Mouse (Mus musculus) right cerebral cortex, adult 18-20 months (tissue): Measurements from ENCODE around the gene Cald1.

ENCODE experiments used
- DNase-seq: peaks from one replicate; pipeline ENCODE4 v3.0.0; 2022; ENCODE audit warnings: mixed read lengths

The Cald1 gene

DNA sequence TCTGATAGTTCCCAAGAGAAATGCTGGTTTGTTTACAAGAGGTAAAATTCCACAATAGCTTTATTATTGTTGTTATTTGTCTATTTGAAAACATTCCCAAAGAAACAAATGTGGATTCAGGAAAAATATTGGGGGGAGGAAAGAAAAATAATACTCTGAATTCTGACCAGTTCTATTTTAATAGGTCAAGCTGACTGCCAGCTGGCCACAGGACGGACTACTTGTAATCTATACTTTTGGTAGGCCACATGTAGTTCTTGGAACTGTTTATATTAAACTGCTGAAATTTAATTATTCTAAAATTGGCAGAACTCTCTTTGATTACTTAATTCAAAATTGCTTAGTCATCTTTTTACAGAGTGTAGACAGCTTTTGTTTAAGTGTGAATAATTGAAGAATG is 73.1 kb downstream of the Cald1 start:
- no peak for DNase-seq

DNA sequence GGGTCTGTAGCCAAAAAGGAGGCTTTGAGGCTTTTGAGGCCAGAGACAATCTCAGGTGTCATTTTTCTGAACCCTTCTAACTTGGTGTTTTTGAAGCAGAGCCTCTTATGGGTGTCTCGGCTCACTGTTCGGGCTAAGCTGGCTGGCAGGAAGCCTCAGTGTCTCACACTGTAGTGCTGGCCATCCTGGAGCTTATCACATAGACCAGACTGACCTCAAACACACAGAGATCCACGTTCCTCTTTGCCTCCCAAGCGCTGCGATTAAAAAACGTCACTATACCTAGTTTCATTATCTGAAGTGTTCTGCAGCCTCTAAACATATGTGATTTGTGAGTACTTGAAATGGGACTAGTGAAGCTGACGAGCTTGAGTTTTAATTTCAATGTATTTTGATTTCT is 76.1 kb downstream of the Cald1 start:
- no peak for DNase-seq

DNA sequence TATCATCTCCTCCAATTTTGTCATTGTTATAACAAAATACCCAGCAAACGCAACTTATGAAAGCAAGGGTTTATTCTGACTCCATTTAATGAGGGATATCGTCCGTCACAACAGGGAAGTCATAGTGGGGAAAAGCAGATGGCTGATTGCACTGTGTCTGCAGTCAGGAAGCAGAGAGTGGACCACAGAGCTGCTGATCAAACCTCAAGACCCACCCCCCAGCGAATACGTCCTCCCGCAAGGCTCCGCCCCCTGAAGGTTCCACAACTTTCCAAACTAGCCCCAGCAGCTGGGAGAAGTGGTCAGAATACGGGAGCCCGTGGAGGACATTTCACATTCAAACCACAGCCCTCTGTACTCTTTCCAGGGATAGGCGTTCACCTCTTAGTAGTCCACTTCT is 76.6 kb downstream of the Cald1 start:
- DNase-seq = no peak

DNA sequence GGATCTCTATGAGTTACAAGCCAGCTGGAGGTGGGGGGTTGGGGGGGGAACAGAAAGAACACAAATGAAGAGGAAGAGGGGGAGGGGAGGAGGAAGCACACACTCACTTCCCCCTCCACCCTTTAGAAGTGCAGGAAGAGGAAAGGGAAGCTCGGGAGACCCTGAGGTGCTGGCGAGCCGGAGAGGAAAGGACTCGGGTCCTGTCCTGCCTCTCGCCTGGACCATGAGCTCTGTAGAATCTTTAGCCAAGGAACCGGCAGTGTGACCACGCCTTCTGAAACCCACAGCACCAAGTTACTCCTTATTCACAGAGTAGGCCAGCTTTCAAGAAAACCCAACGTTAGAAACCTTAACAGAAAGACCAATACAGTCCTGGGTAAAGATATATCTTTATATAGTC is 83.8 kb downstream of the Cald1 start:
- DNase-seq = no peak

DNA sequence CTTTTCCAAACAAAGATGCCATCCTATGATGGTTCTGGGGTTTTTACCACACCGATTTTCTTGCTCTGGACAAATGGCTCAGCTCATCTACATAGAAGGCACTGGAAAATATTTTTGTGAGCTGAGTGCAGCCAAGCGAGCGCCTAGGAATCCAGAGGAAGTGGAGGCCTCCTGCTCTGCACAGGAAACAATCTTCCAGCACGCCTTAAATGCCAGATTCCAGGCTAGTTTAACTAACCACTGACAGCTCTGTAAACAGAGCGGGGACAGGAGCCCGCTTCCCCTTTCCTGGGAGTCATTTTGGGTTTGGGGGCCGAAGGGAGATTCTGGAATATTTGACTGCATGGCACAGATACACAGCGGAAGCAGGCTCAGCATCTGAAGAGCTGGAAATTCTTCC is 86.6 kb downstream of the Cald1 start:
- no peak for DNase-seq

DNA sequence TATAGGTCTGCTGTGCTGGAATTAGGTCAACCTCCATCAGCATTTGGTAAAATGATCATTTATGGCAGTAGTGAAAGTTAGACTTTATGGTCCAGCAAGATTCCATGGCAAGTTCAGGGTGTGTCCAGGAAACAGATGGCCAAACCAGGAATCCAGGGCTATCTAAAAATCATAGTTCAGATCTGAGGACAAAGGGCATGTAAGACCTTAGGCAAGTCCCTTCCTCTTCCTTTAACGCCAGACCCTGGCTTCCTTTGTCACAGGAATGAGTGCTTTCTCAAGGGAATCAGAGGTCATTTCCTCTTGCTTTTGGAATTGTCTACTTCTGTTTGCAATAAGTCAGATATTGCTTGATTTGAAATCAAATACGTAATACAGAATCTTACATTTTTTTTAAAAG is 90.7 kb downstream of the Cald1 start:
- DNase-seq = no peak

DNA sequence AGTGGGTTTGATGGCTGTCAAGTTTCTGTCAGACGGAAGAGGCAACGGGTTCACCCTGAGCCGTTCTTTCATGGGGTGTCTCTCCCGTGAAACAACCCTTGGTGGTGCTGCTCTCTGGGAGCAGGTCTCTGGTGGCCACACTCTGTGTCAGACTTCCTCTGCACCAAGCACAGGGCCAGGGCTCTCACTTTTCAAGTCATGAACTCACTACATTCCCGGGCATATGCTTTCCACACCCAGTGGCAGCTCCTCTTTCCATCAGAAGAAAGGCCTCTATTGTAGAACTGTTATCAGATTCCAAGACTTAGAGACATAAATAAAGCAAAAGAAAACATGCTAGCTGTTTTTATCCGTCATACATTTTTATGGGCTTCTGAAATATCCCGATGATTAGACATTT is 93.1 kb downstream of the Cald1 start:
- DNase-seq = no peak

DNA sequence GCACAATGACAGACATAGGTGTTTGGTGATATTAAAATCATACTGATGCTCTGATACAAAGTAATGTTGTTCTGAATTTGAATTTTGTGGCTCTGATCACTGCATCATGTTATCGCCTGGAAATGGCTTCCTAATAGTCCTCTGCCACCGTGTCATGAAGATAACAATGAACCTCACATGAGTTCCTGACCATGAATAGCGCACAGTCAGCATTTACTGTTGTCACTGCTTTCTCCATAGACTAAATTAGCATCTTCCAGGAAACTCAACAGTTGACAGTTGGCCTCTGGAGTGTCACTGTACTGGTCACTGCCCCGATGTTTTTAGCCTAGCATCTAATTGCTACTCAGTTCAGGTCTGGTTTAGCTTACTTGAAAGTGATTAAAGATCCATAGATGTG is 95.8 kb downstream of the Cald1 start:
- no peak for DNase-seq

DNA sequence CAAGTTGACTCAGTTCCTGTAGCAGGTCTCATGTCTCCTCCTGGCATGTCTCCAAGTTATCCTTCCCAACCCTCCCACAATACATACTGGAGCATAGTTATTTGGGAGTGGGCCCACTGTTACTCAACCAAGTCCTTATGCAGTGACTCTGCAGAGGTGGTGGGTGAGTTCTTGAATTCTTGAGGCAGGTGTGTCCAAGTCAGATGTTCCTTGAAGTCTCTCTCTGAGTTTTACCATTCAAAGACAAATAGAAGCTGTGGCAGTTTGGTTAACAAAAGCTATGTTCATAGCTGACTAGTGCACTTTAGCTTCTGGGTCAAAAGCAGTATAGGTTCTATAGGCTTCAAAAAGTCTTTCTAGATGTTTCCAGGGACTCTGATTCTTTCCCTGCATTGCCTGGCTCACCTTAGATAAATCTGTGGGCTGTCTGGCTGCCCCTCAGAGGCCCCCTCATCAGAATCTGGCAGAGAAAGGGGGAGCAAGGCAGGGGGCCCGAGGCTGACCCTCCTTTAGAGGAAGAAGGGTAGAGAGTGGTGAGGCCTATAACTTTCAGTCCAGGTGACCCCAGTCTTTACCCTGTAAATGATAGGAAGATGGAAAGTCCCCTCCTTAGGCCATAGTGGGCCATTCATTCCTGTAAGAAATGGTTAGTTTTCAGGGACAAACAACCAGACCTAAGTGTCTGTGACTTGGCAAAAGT is 105.3 kb downstream of the Cald1 start:
- DNase-seq = no peak

DNA sequence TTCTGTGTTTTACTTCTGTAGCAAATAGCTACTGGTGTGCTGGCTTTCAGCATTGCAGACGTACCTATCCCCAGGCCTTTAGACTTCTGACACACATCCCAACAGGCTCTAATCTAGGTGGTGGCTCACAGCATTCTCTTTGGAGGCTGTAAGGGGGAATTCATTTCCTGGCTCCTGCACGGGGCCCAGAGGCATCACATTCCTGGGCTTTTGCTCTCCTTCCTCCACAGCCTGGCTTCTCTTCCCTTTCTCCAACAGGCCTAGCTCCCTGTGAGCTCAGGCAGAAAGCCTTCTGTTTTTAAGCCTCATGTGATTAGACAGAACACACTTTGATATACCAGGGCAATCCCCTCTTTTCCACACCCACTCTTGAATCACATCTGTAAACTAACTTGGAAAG is 109.2 kb downstream of the Cald1 start:
- DNase-seq = no peak

DNA sequence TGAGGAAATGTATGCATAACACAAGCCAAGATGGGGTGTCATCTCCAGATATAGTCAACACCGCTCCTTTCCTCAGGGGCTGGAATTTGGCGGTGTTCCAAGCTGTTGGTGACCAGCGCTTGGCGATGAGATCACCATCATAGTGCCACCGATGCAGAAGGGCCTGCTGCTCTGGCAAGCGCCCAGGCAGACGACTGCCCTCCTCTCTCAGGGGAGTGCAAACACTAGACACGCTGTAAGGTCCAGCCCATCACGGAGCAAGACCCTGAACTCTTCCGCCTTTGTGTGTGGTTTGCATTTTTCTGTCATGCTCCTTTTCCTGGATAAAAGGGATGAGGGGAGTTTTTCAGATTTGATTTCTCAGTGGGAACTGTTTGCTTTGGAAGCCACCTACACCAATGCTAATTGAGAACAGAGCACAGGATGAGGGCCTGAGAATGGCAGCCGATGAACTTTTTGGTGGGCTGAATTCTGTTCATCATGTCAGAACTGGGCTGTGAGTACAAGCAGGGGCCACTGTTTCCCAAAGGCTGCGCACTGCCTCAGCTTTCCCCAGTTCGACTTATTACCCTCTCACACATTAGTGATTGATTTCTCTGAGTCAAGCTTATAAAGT is 110.5 kb downstream of the Cald1 start:
- peak; percentile 32 for DNase-seq

DNA sequence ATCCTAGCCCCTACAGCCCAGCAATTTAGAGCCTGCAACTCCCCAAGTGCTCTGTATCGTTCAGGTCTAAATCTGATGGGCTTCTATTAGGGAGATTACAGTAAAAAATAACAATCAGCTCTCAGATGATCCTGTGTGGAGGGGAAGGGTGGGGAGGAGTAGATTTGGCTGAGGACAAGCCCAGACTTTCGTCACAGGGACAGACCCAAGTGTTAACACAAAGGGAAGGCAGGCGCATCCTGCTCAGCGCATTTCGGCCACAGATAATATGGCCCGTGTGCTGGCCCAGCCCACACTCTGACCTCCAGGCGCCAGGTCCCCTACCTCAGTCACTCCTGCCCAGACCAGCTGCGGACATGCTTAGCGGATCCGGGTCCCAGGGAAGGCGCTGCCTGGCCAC is 111.0 kb downstream of the Cald1 start:
- peak; percentile 48 for DNase-seq

DNA sequence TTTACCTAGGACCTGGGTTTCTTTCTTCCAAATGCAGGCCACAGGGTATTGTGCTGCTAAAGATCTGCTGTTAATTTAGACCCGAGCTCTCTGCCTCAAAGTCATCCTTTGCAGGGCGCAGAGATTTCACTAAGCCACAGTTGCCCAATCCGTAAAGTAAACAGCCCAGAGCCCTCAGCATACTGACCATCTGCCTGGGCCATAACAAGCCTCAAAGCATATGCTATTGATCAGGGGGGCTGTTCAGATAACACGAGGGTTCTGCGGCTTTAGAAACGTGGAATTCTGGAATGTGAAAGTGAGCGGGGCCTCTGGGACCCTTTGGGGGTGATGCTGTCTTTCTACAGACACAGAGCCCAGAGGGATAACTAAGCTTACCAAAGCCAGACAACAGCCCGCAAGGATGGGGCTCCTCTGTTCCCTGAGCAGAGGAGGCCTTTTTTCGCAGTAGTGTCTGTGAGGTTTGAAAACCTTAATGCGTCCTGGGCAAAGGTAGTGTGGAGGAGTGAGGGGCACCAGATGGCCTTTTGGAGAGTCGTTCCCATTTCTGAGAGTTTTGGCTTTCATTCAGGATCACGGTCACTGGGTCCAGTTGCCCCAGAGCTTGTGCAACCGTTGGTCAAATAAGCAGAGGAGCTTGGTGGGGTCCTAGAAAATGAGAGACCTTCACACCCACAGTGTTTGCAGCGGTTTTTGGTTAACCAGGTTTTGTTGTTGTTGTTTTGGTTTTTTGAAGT is 111.8 kb downstream of the Cald1 start:
- no peak for DNase-seq

DNA sequence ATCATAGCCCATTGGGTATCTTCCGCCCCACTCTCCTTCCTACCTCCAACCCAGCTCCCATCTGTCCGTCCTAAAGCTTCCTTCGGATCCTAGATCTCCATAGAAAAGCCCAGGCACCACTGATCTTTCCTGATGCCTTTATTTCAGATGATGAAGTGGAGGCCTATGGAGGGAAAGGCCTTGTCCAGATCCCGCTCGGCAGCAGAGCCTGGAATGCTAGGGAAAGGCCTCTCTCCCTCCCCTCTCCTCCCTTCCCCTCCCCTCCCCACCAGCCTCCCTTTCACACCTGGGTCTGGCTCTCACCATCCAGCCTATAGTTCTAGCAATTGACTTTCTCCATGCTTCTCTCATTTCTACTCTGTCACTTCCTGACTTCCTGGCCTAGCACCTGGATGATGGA is 112.5 kb downstream of the Cald1 start:
- no peak for DNase-seq

DNA sequence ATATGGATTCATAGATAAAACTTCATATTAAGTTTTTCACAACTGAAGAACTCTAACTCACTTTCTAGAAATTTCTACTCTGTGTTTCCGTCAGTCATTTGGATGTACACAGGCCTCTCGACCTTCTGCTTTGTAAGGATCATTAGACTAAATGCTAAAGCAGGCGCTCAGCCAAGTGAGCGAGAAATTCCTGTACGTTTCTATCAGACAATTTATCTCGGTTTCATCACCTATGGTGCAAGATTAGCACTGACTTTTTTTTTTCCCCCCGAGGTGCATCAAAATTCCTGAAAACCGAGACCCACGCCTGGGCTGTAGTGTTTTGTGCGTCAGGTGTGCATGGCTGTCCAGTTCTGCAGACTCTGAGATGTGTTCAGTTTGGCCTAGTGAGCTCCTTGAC is 113.3 kb downstream of the Cald1 start:
- DNase-seq = no peak

DNA sequence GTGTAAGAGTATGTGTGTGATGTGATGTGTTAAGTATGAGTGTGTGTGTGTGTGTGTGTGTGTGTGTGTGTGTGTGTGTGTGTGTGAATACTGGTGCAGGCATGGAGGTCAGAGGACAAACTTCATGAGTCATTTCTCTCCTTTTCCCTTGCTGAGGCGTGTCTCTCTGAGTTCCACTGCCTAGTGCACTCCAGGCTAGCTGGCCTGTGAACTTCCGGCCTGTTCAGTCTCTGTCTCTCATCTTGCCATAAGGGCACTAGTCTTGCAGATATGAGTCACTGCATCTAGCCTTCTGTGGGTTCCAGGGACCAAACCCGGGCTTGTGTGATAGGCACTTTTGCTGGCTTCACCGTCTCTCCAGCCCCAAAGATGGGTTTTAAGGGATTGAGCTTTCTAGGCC is 114.9 kb downstream of the Cald1 start:
- no peak for DNase-seq

DNA sequence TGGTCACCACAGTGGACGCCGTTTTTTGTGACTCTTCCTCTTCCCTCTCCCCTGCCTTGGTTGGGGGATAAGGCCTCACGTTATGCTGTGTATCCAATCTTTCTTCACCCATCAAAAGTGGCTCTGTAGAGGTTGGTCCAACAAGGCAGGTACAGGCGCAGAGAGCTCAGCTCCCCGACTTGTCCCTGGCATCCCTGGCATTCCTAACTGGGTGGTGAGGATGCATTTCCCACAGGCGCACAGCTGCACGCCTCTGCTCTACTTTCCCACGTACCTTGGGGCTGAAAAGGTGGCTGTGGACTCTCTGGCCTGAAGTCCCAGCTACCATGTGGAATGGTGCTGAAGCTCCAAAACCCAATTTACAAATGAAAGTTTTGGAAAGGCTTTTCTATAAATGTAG is 115.5 kb downstream of the Cald1 start:
- no peak for DNase-seq

DNA sequence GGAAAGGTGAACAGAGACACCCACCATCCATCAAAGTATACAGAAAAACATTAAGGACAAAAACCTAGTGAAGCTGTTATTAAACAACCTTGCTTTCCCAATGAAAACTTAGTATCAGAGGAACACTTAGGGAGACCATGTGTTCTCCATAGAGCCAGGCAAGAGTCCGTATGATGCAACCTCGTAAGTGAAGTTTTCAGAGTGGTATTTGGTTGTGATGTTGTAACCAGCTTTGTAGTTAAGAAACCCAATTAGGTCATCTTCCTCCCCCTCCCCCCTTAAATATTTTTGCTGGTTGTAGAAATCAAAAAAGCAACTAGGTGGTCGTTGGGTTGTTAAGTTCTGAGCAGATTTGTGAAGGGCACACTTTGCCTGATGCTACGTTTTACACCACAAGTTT is 116.3 kb downstream of the Cald1 start:
- no peak for DNase-seq

DNA sequence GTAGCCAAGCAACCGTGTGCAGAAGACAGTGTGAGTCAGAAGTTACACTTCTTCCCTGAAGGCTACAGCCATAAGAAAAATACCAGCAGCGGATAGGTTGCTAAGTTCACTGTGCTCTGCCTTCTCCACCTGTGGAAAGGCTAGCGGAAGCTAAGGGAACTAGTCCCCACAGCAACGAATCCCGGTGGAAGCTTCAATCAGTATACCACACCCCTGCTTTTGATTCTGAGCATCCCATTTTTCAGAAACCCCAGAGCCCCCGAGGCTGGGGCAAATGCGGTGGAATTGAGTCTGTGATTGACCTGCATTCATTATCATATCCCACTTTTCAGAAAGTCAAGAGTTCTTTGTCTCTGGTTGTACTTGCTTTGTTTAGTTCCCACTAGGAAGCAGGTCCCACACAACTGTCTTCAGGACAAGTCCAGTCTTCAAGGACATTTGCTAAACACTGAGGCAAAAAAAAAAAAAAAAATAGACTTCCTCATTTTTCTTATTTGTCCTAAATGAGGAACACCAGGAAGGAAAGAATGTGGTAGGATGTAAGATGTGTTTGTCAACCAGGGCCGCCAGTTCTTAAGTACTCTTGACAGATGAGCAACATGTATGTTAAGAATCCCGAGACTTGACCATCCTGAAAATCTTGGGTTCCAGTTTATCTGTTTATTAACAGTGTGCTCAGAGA is 118.0 kb downstream of the Cald1 start:
- DNase-seq = no peak

DNA sequence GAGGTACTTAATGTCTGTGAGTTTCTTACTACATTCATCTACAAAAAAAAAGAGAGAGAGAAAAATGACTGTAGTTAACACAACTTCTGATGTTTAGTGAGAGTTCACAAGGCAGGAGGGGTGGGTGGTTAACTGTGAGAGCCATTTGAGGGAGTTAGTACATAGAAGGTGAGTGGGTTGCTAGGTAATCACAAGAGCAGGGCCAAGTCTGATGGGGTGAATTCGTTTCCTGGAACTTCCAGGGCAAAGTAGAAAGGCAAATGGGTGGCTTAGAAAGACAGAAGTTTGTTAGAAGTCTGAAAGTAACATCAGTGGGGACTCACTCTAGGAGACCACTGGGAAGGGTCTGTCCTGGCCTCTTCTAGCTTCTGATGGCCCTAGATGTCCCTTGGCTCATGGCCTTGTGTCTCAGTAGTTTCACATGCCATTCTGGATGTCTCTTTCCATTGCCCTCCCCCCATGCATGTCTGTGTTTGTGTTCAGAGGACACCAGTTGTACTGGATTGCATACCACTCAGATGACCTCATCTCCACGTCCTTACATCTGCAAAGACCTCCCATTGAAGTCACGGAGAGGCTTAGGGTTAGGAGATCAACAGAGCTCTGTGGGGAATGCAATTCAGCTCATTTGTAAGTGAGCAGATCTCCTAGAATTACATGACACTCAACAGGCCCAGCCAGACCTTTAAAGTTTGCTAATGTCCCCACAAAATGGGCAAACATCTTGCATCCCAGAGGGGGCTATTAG is 118.8 kb downstream of the Cald1 start:
- DNase-seq = no peak

DNA sequence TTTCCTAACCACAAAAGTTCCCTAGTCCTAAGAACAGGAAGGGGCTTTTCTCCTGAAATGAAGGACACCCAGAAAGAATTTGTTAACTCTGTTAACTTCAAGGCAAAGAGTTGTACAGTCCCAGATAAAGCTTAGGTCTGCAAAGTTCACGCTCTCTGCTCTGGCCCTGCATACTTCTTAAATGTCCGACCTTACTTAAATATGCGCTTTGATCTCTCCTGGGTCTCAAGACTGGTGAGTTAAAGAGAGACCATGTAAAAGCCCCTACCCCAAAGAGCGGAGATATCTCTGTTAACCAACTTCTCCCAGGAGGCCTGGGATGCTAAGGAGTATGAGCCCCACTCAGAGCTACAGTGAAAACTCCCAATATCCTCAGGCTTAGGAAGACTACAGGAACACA is 119.4 kb downstream of the Cald1 start:
- DNase-seq = no peak

DNA sequence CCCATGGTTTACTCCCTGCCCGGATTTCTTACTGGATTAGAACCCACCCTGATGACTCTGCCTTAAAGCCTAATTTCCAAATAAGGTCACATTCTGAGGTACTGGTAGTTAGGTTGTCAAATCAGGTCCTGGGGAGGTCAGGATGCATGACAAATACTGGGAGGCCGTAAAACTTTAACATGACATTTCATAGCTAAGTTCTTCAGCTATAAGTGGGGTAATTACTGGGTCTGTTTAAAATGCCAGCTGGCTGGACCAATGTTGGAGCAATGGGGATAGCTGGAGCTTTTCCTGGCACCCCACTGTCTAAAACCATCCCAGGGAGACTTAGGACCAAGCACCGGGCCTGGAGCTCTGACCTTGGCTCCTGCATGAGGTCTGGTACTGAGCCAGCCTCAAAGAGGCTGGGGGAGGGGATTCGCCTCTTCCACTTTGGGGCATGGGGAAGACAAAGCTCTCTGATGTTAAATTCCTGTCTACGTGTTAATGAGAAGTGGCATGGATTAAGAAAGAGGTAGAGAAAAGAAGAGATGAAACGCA is 120.9 kb downstream of the Cald1 start:
- no peak for DNase-seq

DNA sequence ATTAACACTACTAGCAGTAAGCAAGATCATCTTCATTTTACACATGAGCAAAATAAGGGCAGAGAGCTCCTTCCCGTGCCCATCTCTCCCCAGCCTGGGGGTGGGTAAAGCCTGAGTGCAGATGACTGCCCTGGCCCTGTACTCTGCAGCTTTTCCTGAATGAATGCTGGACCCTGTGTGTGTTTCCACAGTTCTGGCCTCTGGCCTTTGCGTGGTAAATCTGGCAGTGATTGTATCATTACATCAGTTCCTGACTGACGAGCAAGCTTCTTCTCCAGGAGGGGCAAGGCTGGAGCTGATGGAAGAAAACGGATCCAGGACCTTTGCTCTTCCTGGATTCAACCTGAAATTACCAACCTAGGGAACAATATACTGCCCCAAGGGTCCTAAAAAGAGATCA is 122.1 kb downstream of the Cald1 start:
- no peak for DNase-seq
